Comparison of ENCODE assay signal across 12 mouse cellular contexts in the genomic region with DNA sequence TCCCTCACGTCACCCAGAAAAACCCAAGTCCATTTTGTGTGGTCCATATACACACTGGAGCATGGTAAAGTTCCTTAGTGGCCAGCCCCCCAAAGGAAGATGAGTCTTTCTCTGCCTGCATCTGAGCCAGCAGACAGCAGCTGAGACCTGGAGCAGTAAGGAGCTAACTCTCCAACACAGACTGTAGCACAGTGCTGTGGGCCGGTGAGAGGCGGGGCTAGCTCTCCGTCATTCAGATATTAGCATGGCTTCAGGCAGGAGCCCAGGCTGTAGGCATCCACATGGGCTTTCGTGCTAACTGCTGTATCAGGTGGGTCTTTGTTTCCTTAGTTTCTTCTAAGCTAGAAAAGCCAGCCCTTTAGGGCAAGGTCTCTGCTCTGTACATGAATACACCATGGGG. TPM values are rescaled to one million over a fixed set of nuclear protein-coding genes. Genes with fewer than 3 reads are reported as not detected.
DNase-seq lines count a peak whose midpoint lies in the region; ATAC-seq and TF ChIP-seq lines count a peak whose summit lies in the region.
"Had no signal": no experiment of that assay in that cellular context is flagged by ENCODE, and none has a peak within 500 bp of the region (broad histone marks: within the 10 kb centered on the region; RNA-seq: fewer than 3 reads in every experiment).

No protein-coding gene starts in this region.

- H3K4me1 ChIP-seq in liver, embryonic 11.5 days (replicated peaks; ENCODE audit: control insufficient read depth, insufficient read depth, low read length): no peaks in the 10 kb centered on the region
- H3K4me1 ChIP-seq in liver, postnatal 0 days (ENCODE audit: insufficient read depth): no peaks in the 10 kb centered on the region; the same call in 1 of the 2 replicates
- no peaks in the 10 kb centered on the region for H3K4me1 ChIP-seq in hindbrain, embryonic 13.5 days (replicated peaks)
- H3K4me1 ChIP-seq in midbrain, embryonic 15.5 days: no peaks in the 10 kb centered on the region
- H3K4me1 ChIP-seq in heart, adult 2 months (ENCODE audit: control insufficient read depth, insufficient read depth, low read length): no peaks in the 10 kb centered on the region

- no peak overlapping the region for H3K4me3 ChIP-seq in liver, embryonic 11.5 days (ENCODE audit: low read depth, low read length)
- H3K4me3 ChIP-seq in liver, postnatal 0 days (ENCODE audit: low read depth, low read length): no peak overlapping the region
- H3K4me3 ChIP-seq in hindbrain, embryonic 13.5 days: no peak overlapping the region
- H3K4me3 ChIP-seq in midbrain, embryonic 15.5 days: no peak overlapping the region
- no peak overlapping the region for H3K4me3 ChIP-seq in heart, adult 2 months
- H3K4me3 ChIP-seq: myocyte had no signal

- no peak overlapping the region for H3K27ac ChIP-seq in liver, embryonic 11.5 days (ENCODE audit: low read depth, low read length)
- H3K27ac ChIP-seq in liver, postnatal 0 days (ENCODE audit: low read depth): no peak overlapping the region
- H3K27ac ChIP-seq in hindbrain, embryonic 13.5 days: no peak overlapping the region
- no peak overlapping the region for H3K27ac ChIP-seq in midbrain, embryonic 15.5 days
- no peak overlapping the region for H3K27ac ChIP-seq in heart, adult 2 months

- no peak overlapping the region for H3K9ac ChIP-seq in liver, embryonic 11.5 days (ENCODE audit: low read depth, low read length)
- H3K9ac ChIP-seq in liver, postnatal 0 days (replicated peaks): no peak overlapping the region
- no peak overlapping the region for H3K9ac ChIP-seq in hindbrain, embryonic 13.5 days
- no peak overlapping the region for H3K9ac ChIP-seq in midbrain, embryonic 15.5 days
- H3K9ac ChIP-seq in heart, adult 2 months (ENCODE audit: low read depth, low read length): no peak overlapping the region

- 58% methylated on average over 5 of the region's 5 CpGs for WGBS in liver, embryonic 11.5 days
- WGBS in liver, postnatal 0 days (ENCODE audit: insufficient replicate concordance): 67% methylated on average over 5 of the region's 5 CpGs
- WGBS in hindbrain, embryonic 13.5 days: 34% methylated on average over 5 of the region's 5 CpGs
- 36% methylated on average over 5 of the region's 5 CpGs for WGBS in midbrain, embryonic 15.5 days
- 62% methylated on average over 5 of the region's 5 CpGs for WGBS in heart, adult 2 months

- no peaks in the 10 kb centered on the region for H3K36me3 ChIP-seq in liver, embryonic 11.5 days (ENCODE audit: control insufficient read depth, insufficient read depth, low read length)
- H3K36me3 ChIP-seq in liver, postnatal 0 days (replicated peaks; ENCODE audit: insufficient read depth, low read length): no peaks in the 10 kb centered on the region
- H3K36me3 ChIP-seq in hindbrain, embryonic 13.5 days: no peaks in the 10 kb centered on the region
- no peaks in the 10 kb centered on the region for H3K36me3 ChIP-seq in midbrain, embryonic 15.5 days (replicated peaks)
- H3K36me3 ChIP-seq in heart, adult 2 months (ENCODE audit: control insufficient read depth, insufficient read depth, low read length): no peaks in the 10 kb centered on the region

- H3K9me3 ChIP-seq in liver, embryonic 11.5 days (ENCODE audit: control insufficient read depth, low read length): no peaks in the 10 kb centered on the region
- H3K9me3 ChIP-seq in liver, postnatal 0 days (ENCODE audit: low read length): no peaks in the 10 kb centered on the region
- H3K9me3 ChIP-seq in hindbrain, embryonic 13.5 days: no peaks in the 10 kb centered on the region
- H3K9me3 ChIP-seq in midbrain, embryonic 15.5 days: no peaks in the 10 kb centered on the region

- no peak for TF ChIP-seq EP300 in liver, postnatal 0 days (IDR thresholded peaks at IDR 0.05; ENCODE audit: low read depth)
- TF ChIP-seq EP300 in heart, adult 2 months (IDR thresholded peaks at IDR 0.05; ENCODE audit: insufficient read depth, low read depth, low read length): no peak

- no peaks in the 10 kb centered on the region for H3K27me3 ChIP-seq in liver, embryonic 11.5 days (replicated peaks; ENCODE audit: control insufficient read depth, insufficient read depth, low read length)
- H3K27me3 ChIP-seq in liver, postnatal 0 days (ENCODE audit: insufficient read depth, low read length): no peaks in the 10 kb centered on the region
- no peaks in the 10 kb centered on the region for H3K27me3 ChIP-seq in hindbrain, embryonic 13.5 days
- no peaks in the 10 kb centered on the region for H3K27me3 ChIP-seq in midbrain, embryonic 15.5 days (replicated peaks)
- no peaks in the 10 kb centered on the region for H3K27me3 ChIP-seq in heart, adult 2 months (ENCODE audit: control insufficient read depth, insufficient read depth, low read length)

- ATAC-seq in liver, embryonic 11.5 days (replicated peaks; ENCODE audit: low FRiP score): 0 out of 2 replicates have a peak, but pooled peaks have one; percentile 36
- ATAC-seq in liver, postnatal 0 days: no peak
- ATAC-seq in hindbrain, embryonic 13.5 days (ENCODE audit: low FRiP score): peak; percentile 83
- peak; percentile 67 for ATAC-seq in midbrain, embryonic 15.5 days (replicated peaks)

- intact Hi-C loops in heart, adult 2 months (cut with DNase I): loop anchor here (5.0 kb wide), 1 partner anchor 558 kb away; no protein-coding TSS in a partner anchor

- TF ChIP-seq POLR2A in heart, adult 2 months (IDR thresholded peaks at IDR 0.05; ENCODE audit: insufficient read depth, low read depth, low read length): no peak

- TF ChIP-seq CTCF in liver, postnatal 0 days (IDR thresholded peaks at IDR 0.05; ENCODE audit: low read depth): no peak
- no peak for TF ChIP-seq CTCF in heart, adult 2 months (IDR thresholded peaks at IDR 0.05)

- no peak for DNase-seq in liver, embryonic 11.5 days (ENCODE audit: low spot score)
- DNase-seq in liver, postnatal 0 days: no peak
- peak; percentile 48 for DNase-seq in embryo, embryonic 11 days
- DNase-seq in adipocyte (ENCODE audit: low spot score): no peak
- DNase-seq in heart, adult 2 months: no peak
- DNase-seq in gastrocnemius, adult 8-10 months (ENCODE audit: low spot score in 2 of 2): no peak
- DNase-seq: adrenal gland, adult 8-10 months; kidney, postnatal 10 days had no signal

- no peaks in the 10 kb centered on the region for H3K79me2 ChIP-seq in heart, adult 2 months (replicated peaks; ENCODE audit: control insufficient read depth, insufficient read depth, low read length)

- H3K4me2 ChIP-seq in liver, embryonic 11.5 days: no peak overlapping the region
- no peak overlapping the region for H3K4me2 ChIP-seq in liver, postnatal 0 days (ENCODE audit: low read depth, low read length)
- H3K4me2 ChIP-seq in hindbrain, embryonic 13.5 days: no peak overlapping the region
- H3K4me2 ChIP-seq in midbrain, embryonic 15.5 days: no peak overlapping the region

RNA-seq across cellular contexts. Expression of gene Myrfl, which starts 6.1 kb away (rescaled TPM):
- polyA plus RNA-seq in liver, embryonic 11.5 days (2014; fragmentation: Nextera tagmentation; extraction: Ambion mirVana): 0.08 and 0.16 TPM in 2 replicates
- not detected in 2 replicates for polyA plus RNA-seq in liver, postnatal 0 days (2015; fragmentation: Nextera tagmentation; extraction: Ambion mirVana)
- 0.05 and 0.19 TPM in 2 replicates for polyA plus RNA-seq in hindbrain, embryonic 13.5 days (2015; fragmentation: Nextera tagmentation; extraction: Ambion mirVana)
- polyA plus RNA-seq in midbrain, embryonic 15.5 days (2015; fragmentation: Nextera tagmentation; extraction: Ambion mirVana): 0.10 and 0.22 TPM in 2 replicates
- total RNA-seq in heart, adult 2 months (2021): 1 to 10 TPM; 1.4 to 1.6 TPM
- polyA plus RNA-seq in heart, adult 2 months (2012; rRNA removed): 0.31 and 0.76 TPM in 2 replicates
- total RNA-seq in gastrocnemius, adult 8-10 months (2022): under 1 TPM in 2 of 4 experiments, not detected in 2; 0.07 to 0.11 TPM
- total RNA-seq: liver, adult 2 months had no signal
- polyA plus RNA-seq: liver, adult 2 months had no signal

RNA-seq across cellular contexts. Expression of gene Rab3ip, which starts 60.0 kb away (rescaled TPM):
- 16.2 and 17.1 TPM in 2 replicates for polyA plus RNA-seq in liver, embryonic 11.5 days (2014; fragmentation: Nextera tagmentation; extraction: Ambion mirVana)
- 15.5 and 17.5 TPM in 2 replicates for polyA plus RNA-seq in liver, postnatal 0 days (2015; fragmentation: Nextera tagmentation; extraction: Ambion mirVana)
- 46.1 and 49.7 TPM in 2 replicates for polyA plus RNA-seq in hindbrain, embryonic 13.5 days (2015; fragmentation: Nextera tagmentation; extraction: Ambion mirVana)
- polyA plus RNA-seq in midbrain, embryonic 15.5 days (2015; fragmentation: Nextera tagmentation; extraction: Ambion mirVana): 41.8 and 42.8 TPM in 2 replicates
- total RNA-seq in heart, adult 2 months (2021): 100 to 1,000 TPM in 1 of 2 experiments, 10 to 100 TPM in 1; 80.3 to 100 TPM
- polyA plus RNA-seq in heart, adult 2 months (2012; rRNA removed): 168 and 181 TPM in 2 replicates
- 10 to 100 TPM; 25.0 to 47.1 (median 34.0) TPM for total RNA-seq in gastrocnemius, adult 8-10 months (2022)
